Mouse (Mus musculus): ENCODE results near the gene Tac2. TPM values are rescaled to one million over a fixed set of nuclear protein-coding genes. Genes with fewer than 3 reads are reported as not detected.

The Tac2 gene
- polyA plus RNA-seq (2014; fragmentation: Illumina TruSeq; extraction: RNeasy Lipid Tissue Mini Kit (QIAGEN cat#74804); ENCODE audit: insufficient read depth, low read depth, low replicate concordance), result not detected

GRCm38 (mm10) chr10:127724178-127724577, at the start of gene Tac2:
Gene Tac2, plus strand, starts transcription at chr10:127724478.

GRCm38 (mm10) chr10:127704766-127705220, 19.5 kb upstream of the Tac2 start, which contains the start of gene Myo1a:
Gene Myo1a, plus strand, starts transcription at chr10:127705170.

GRCm38 (mm10) chr10:127739083-127739660, 14.9 kb downstream of the Tac2 start, which contains the start of gene Zbtb39:
Gene Zbtb39, plus strand, starts transcription at chr10:127739538.

GRCm38 (mm10) chr10:127751548-127751947, 27.3 kb downstream of the Tac2 start, which contains the start of gene Gpr182:
Gene Gpr182, minus strand, starts transcription at chr10:127751732.

GRCm38 (mm10) chr10:127759181-127760110, 35.2 kb downstream of the Tac2 start, which contains the start of the genes Rdh1 and Rdh16f1:
Gene Rdh1, plus strand, starts transcription at chr10:127759721.
Gene Rdh16f1, plus strand, starts transcription at chr10:127759787.

GRCm38 (mm10) chr10:127776011-127776410, 51.7 kb downstream of the Tac2 start, which contains the start of gene Rdh9:
Gene Rdh9, plus strand, starts transcription at chr10:127776386.

Other genes starting within 250 kb of the Tac2 start
- 0.55 TPM for gene Stac3, start 222.8 kb upstream of the Tac2 start, polyA plus RNA-seq (2014; fragmentation: Illumina TruSeq; extraction: RNeasy Lipid Tissue Mini Kit (QIAGEN cat#74804); ENCODE audit: insufficient read depth, low read depth, low replicate concordance)
- 63.4 TPM for gene Ndufa4l2, start 209.5 kb upstream of the Tac2 start, polyA plus RNA-seq (2014; fragmentation: Illumina TruSeq; extraction: RNeasy Lipid Tissue Mini Kit (QIAGEN cat#74804); ENCODE audit: insufficient read depth, low read depth, low replicate concordance)
- 14.9 TPM for gene Shmt2, start 202.0 kb upstream of the Tac2 start, polyA plus RNA-seq (2014; fragmentation: Illumina TruSeq; extraction: RNeasy Lipid Tissue Mini Kit (QIAGEN cat#74804); ENCODE audit: insufficient read depth, low read depth, low replicate concordance)
- gene Nxph4, start 189.9 kb upstream of the Tac2 start, polyA plus RNA-seq (2014; fragmentation: Illumina TruSeq; extraction: RNeasy Lipid Tissue Mini Kit (QIAGEN cat#74804); ENCODE audit: insufficient read depth, low read depth, low replicate concordance), result 0.18 TPM
- 96.5 TPM for gene Lrp1, start 103.3 kb upstream of the Tac2 start, polyA plus RNA-seq (2014; fragmentation: Illumina TruSeq; extraction: RNeasy Lipid Tissue Mini Kit (QIAGEN cat#74804); ENCODE audit: insufficient read depth, low read depth, low replicate concordance)
- 41.9 TPM for gene Stat6, start 81.5 kb upstream of the Tac2 start, polyA plus RNA-seq (2014; fragmentation: Illumina TruSeq; extraction: RNeasy Lipid Tissue Mini Kit (QIAGEN cat#74804); ENCODE audit: insufficient read depth, low read depth, low replicate concordance)
- gene Nemp1, start 57.6 kb upstream of the Tac2 start, polyA plus RNA-seq (2014; fragmentation: Illumina TruSeq; extraction: RNeasy Lipid Tissue Mini Kit (QIAGEN cat#74804); ENCODE audit: insufficient read depth, low read depth, low replicate concordance), result 5.7 TPM
- 16.0 TPM for gene Nab2, start 55.9 kb upstream of the Tac2 start, polyA plus RNA-seq (2014; fragmentation: Illumina TruSeq; extraction: RNeasy Lipid Tissue Mini Kit (QIAGEN cat#74804); ENCODE audit: insufficient read depth, low read depth, low replicate concordance)
- 0.15 TPM for gene Myo1a, start 19.3 kb upstream of the Tac2 start, polyA plus RNA-seq (2014; fragmentation: Illumina TruSeq; extraction: RNeasy Lipid Tissue Mini Kit (QIAGEN cat#74804); ENCODE audit: insufficient read depth, low read depth, low replicate concordance)
- 3.3 TPM for gene Zbtb39, start 15.1 kb downstream of the Tac2 start, polyA plus RNA-seq (2014; fragmentation: Illumina TruSeq; extraction: RNeasy Lipid Tissue Mini Kit (QIAGEN cat#74804); ENCODE audit: insufficient read depth, low read depth, low replicate concordance)
- 12.8 TPM for gene Gpr182, start 27.3 kb downstream of the Tac2 start, polyA plus RNA-seq (2014; fragmentation: Illumina TruSeq; extraction: RNeasy Lipid Tissue Mini Kit (QIAGEN cat#74804); ENCODE audit: insufficient read depth, low read depth, low replicate concordance)
- gene Rdh1, start 35.2 kb downstream of the Tac2 start, polyA plus RNA-seq (2014; fragmentation: Illumina TruSeq; extraction: RNeasy Lipid Tissue Mini Kit (QIAGEN cat#74804); ENCODE audit: insufficient read depth, low read depth, low replicate concordance), result not detected
- not detected for gene Rdh16f1, start 35.3 kb downstream of the Tac2 start, polyA plus RNA-seq (2014; fragmentation: Illumina TruSeq; extraction: RNeasy Lipid Tissue Mini Kit (QIAGEN cat#74804); ENCODE audit: insufficient read depth, low read depth, low replicate concordance)
- gene Rdh9, start 51.9 kb downstream of the Tac2 start, polyA plus RNA-seq (2014; fragmentation: Illumina TruSeq; extraction: RNeasy Lipid Tissue Mini Kit (QIAGEN cat#74804); ENCODE audit: insufficient read depth, low read depth, low replicate concordance), result 0.19 TPM
- gene Rdh16, start 76.7 kb downstream of the Tac2 start, polyA plus RNA-seq (2014; fragmentation: Illumina TruSeq; extraction: RNeasy Lipid Tissue Mini Kit (QIAGEN cat#74804); ENCODE audit: insufficient read depth, low read depth, low replicate concordance), result not detected
- not detected for gene Rdh19, start 125.5 kb downstream of the Tac2 start, polyA plus RNA-seq (2014; fragmentation: Illumina TruSeq; extraction: RNeasy Lipid Tissue Mini Kit (QIAGEN cat#74804); ENCODE audit: insufficient read depth, low read depth, low replicate concordance)
- not detected for gene Rdh16f2, start 142.0 kb downstream of the Tac2 start, polyA plus RNA-seq (2014; fragmentation: Illumina TruSeq; extraction: RNeasy Lipid Tissue Mini Kit (QIAGEN cat#74804); ENCODE audit: insufficient read depth, low read depth, low replicate concordance)
- not detected for gene Rdh7, start 164.3 kb downstream of the Tac2 start, polyA plus RNA-seq (2014; fragmentation: Illumina TruSeq; extraction: RNeasy Lipid Tissue Mini Kit (QIAGEN cat#74804); ENCODE audit: insufficient read depth, low read depth, low replicate concordance)
- gene Sdr9c7, start 174.0 kb downstream of the Tac2 start, polyA plus RNA-seq (2014; fragmentation: Illumina TruSeq; extraction: RNeasy Lipid Tissue Mini Kit (QIAGEN cat#74804); ENCODE audit: insufficient read depth, low read depth, low replicate concordance), result not detected